Mouse (Mus musculus): ENCODE measurements at regions not wholly inside any gene's neighbourhood (a gene's known extent, or its start where the extent isn't known, plus 50 kb on each side); places are given as distances from the start of the nearest gene placed in this dataset.

DNA sequence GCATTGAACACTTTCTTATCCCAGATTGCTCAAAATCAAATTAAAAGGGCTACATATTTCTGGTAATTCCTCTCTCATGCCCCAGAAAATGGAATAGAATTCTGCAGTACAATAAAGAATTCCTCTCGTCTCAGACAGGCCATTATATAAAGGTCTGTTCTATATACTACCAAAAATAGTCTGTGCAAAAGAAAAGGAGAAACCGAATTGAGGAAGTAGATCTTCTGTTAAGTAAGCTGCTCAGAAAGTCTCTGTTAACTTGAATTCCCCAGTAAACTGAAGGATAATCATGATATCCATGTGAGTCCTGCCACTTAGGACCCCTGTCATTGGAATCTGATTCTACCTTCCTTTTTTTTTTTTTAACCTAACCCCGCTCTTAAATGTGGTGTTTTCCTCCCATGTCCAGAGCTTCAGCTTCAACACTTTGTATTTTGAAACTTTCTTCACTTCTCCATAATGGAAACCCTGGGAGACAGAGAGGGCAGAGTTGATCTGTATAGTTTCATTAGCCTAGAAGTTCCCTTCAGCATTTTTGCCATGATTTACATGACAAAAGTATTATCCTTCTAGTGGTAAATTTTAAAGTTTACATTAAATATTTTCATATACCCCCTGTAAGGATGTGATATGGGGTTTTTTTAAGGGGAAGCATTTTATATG lies 406.1 kb downstream of the Tmem135 start:
- TF ChIP-seq CTCF (IDR thresholded peaks at IDR 0.05; ENCODE audit: low read depth) (no peak), EP300 (optimal IDR thresholded peaks at IDR 0.05) (no peak)

Measured in stomach, postnatal 0 days (tissue).